ENCODE assay signal across 19 mouse cellular contexts in the genomic region with DNA sequence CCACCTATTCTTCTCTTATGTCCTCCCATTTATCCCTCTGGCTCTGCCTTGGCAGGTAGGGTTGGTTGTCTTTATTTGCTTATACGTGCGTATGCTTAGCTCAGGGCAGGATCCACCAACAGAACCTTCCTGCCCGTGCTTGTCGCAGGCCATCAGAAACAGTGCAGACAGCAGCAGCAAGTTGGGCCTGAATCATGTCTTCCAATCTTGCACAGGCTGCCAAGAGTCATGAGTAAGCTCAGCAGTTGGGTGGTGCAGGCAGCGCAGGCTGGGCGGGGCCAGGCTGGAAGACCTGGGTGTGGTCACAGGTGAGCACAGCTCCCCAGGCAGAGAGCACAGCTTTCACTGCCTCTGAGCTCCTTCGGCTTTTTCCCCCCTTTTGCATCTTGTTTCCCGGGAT. TPM values are rescaled to one million over a fixed set of nuclear protein-coding genes. Genes with fewer than 3 reads are reported as not detected.
DNase-seq lines count a peak whose midpoint lies in the region; ATAC-seq lines count a peak whose summit lies in the region.
"Had no signal": no experiment of that assay in that cellular context is flagged by ENCODE, and none has a peak within 500 bp of the region (broad histone marks: within the 10 kb centered on the region; RNA-seq: fewer than 3 reads in every experiment).

A gene (plus strand): TSS at position 327 of the 400 bp plus-strand sequence.

- H3K27ac ChIP-seq in intestine, embryonic 16.5 days (ENCODE audit: low read length): no peak within 1 kb of the TSS
- H3K27ac ChIP-seq in hindbrain, embryonic 11.5 days (ENCODE audit: low read depth, low read length): no peak within 1 kb of the TSS
- H3K27ac ChIP-seq: forebrain, embryonic 15.5 days; kidney, postnatal 0 days; left cerebral cortex, adult 2 months; liver, embryonic 13.5 days; neural tube, embryonic 13.5 days had no signal

- no peaks in the 10 kb centered on the region for H3K4me1 ChIP-seq in intestine, embryonic 16.5 days (ENCODE audit: control insufficient read depth, insufficient read depth, low read length)
- no peaks in the 10 kb centered on the region for H3K4me1 ChIP-seq in hindbrain, embryonic 11.5 days (replicated peaks; ENCODE audit: control insufficient read depth, insufficient read depth, low read length)
- H3K4me1 ChIP-seq: forebrain, embryonic 15.5 days; heart, embryonic 12.5 days; liver, embryonic 13.5 days; neural tube, embryonic 13.5 days had no signal

- no peaks in the 10 kb centered on the region for H3K36me3 ChIP-seq in intestine, embryonic 16.5 days (ENCODE audit: control insufficient read depth, insufficient read depth, low read length)
- H3K36me3 ChIP-seq in hindbrain, embryonic 11.5 days (ENCODE audit: control insufficient read depth, insufficient read depth, low read length): no peaks in the 10 kb centered on the region
- H3K36me3 ChIP-seq: forebrain, embryonic 15.5 days; heart, embryonic 12.5 days; liver, embryonic 13.5 days; neural tube, embryonic 13.5 days had no signal

- H3K27me3 ChIP-seq in intestine, embryonic 16.5 days (replicated peaks; ENCODE audit: control insufficient read depth, insufficient read depth, low read length): no peaks in the 10 kb centered on the region
- H3K27me3 ChIP-seq in hindbrain, embryonic 11.5 days (ENCODE audit: control insufficient read depth, insufficient read depth, low read length): no peaks in the 10 kb centered on the region
- H3K27me3 ChIP-seq: forebrain, embryonic 15.5 days; liver, embryonic 13.5 days; neural tube, embryonic 13.5 days had no signal

- ATAC-seq in intestine, embryonic 16.5 days: peak; percentile 81
- no peak for ATAC-seq in hindbrain, embryonic 11.5 days (ENCODE audit: low FRiP score)
- ATAC-seq: forebrain, embryonic 15.5 days; midbrain, embryonic 16.5 days had no signal

- WGBS in intestine, embryonic 16.5 days: 46% methylated on average over 8 of the region's 8 CpGs
- 66% methylated on average over 8 of the region's 8 CpGs for WGBS in hindbrain, embryonic 11.5 days

- no peak within 1 kb of the TSS for H3K4me3 ChIP-seq in intestine, embryonic 16.5 days (ENCODE audit: low read length)
- H3K4me3 ChIP-seq in hindbrain, embryonic 11.5 days (ENCODE audit: low read depth, low read length): no peak within 1 kb of the TSS
- H3K4me3 ChIP-seq: forebrain, embryonic 15.5 days; heart, embryonic 12.5 days; left cerebral cortex, adult 2 months; liver, embryonic 13.5 days; neural tube, embryonic 13.5 days had no signal

- H3K9me3 ChIP-seq in intestine, embryonic 16.5 days (ENCODE audit: control insufficient read depth, low read length): no peaks in the 10 kb centered on the region
- H3K9me3 ChIP-seq in hindbrain, embryonic 11.5 days (ENCODE audit: control insufficient read depth, low read length): no peaks in the 10 kb centered on the region
- H3K9me3 ChIP-seq: forebrain, embryonic 15.5 days; heart, embryonic 12.5 days; liver, embryonic 13.5 days; neural tube, embryonic 13.5 days had no signal

- no peak within 1 kb of the TSS for H3K4me2 ChIP-seq in intestine, embryonic 16.5 days (ENCODE audit: low read depth, low read length)
- no peak within 1 kb of the TSS for H3K4me2 ChIP-seq in hindbrain, embryonic 11.5 days (replicated peaks; ENCODE audit: low read depth, low read length)
- H3K4me2 ChIP-seq: forebrain, embryonic 15.5 days; heart, embryonic 12.5 days; liver, embryonic 13.5 days; neural tube, embryonic 13.5 days had no signal

- no peak within 1 kb of the TSS for H3K9ac ChIP-seq in intestine, embryonic 16.5 days (ENCODE audit: low read depth, low read length)
- H3K9ac ChIP-seq in hindbrain, embryonic 11.5 days (ENCODE audit: low read depth, low read length): no peak within 1 kb of the TSS
- H3K9ac ChIP-seq: forebrain, embryonic 15.5 days; heart, embryonic 12.5 days; liver, embryonic 13.5 days; neural tube, embryonic 13.5 days had no signal

- DNase-seq in kidney, postnatal 14 days: peak; percentile 3
- DNase-seq in kidney, adult 18-20 months: no peak
- DNase-seq in NIH3T3 (ENCODE audit: low read depth): peak; percentile 31
- peak; percentile 68 to 86 for DNase-seq in urinary bladder, adult 18-20 months (ENCODE audit: low spot score in 2 of 2)
- no peak for DNase-seq in left cerebral cortex, adult 9 months (ENCODE audit: low spot score in 2 of 2)
- DNase-seq in spleen, postnatal 4 days (ENCODE audit: low spot score in 2 of 2): no peak
- DNase-seq in hindbrain, embryonic 11.5 days (ENCODE audit: low spot score): no peak
- DNase-seq: adrenal gland, adult 2 months; cerebellum, postnatal 10 days; liver, embryonic 13.5 days; lung, postnatal 36 days had no signal

RNA-seq across cellular contexts. Expression of the gene that starts here (rescaled TPM):
- 0.13 and 0.26 TPM in 2 replicates for polyA plus RNA-seq in intestine, embryonic 16.5 days (2015; fragmentation: Nextera tagmentation; extraction: Ambion mirVana)
- polyA plus RNA-seq in hindbrain, embryonic 11.5 days (2014; fragmentation: Nextera tagmentation; extraction: Ambion mirVana): 0.15 TPM in 1 of 2 replicates, not detected in the other
- polyA plus RNA-seq: adrenal gland, adult 2 months; forebrain, embryonic 15.5 days; heart, embryonic 12.5 days; midbrain, embryonic 16.5 days; neural tube, embryonic 13.5 days; testis, adult 2 months had no signal

Comparison
In these comparisons a context has a peak if more than half of its experiments do, and no peak if none do; other contexts are left out.
1. DNase-seq: peak in kidney, postnatal 14 days (single experiment), NIH3T3 (single experiment) and urinary bladder, adult 18-20 months (2 of 2); none in kidney, adult 18-20 months (single experiment), left cerebral cortex, adult 9 months (0 of 2), spleen, postnatal 4 days (0 of 2) and hindbrain, embryonic 11.5 days (single experiment).
2. Peak in ATAC-seq in intestine, embryonic 16.5 days; RNA of the gene not detected or under 1 TPM.